Comparison of ENCODE assay signal across 27 mouse cellular contexts in genomic region chr15:101924635-101925034, GRCm38 (mm10). TPM values are rescaled to one million over a fixed set of nuclear protein-coding genes. Genes with fewer than 3 reads are reported as not detected.
DNase-seq lines count a peak whose midpoint lies in the region; ATAC-seq and TF ChIP-seq lines count a peak whose summit lies in the region.
"Had no signal": no experiment of that assay in that cellular context is flagged by ENCODE, and none has a peak within 500 bp of the region (broad histone marks: within the 10 kb centered on the region; RNA-seq: fewer than 3 reads in every experiment).

Gene Krt4 (minus strand): TSS chr15:101924735.

- no peaks in the 10 kb centered on the region for H3K9me3 ChIP-seq in lung, embryonic 15.5 days
- H3K9me3 ChIP-seq in embryonic facial prominence, embryonic 15.5 days (replicated peaks) = no peaks in the 10 kb centered on the region
- H3K9me3 ChIP-seq in stomach, postnatal 0 days (ENCODE audit: control insufficient read depth, low read length) = no peaks in the 10 kb centered on the region
- H3K9me3 ChIP-seq in forebrain, embryonic 14.5 days (replicated peaks; ENCODE audit: control insufficient read depth, low read length) = no peaks in the 10 kb centered on the region
- H3K9me3 ChIP-seq: forebrain, embryonic 15.5 days; hindbrain, embryonic 10.5 days; hindbrain, embryonic 15.5 days; midbrain, embryonic 15.5 days had no signal

- H3K27ac ChIP-seq in lung, embryonic 15.5 days = no peak within 1 kb of the TSS
- no peak within 1 kb of the TSS for H3K27ac ChIP-seq in embryonic facial prominence, embryonic 15.5 days (replicated peaks)
- no peak within 1 kb of the TSS; the same call in 1 of the 2 replicates for H3K27ac ChIP-seq in stomach, postnatal 0 days (replicated peaks)
- no peak within 1 kb of the TSS for H3K27ac ChIP-seq in forebrain, embryonic 14.5 days (ENCODE audit: low read depth, low read length)
- H3K27ac ChIP-seq: forebrain, embryonic 15.5 days; hindbrain, embryonic 10.5 days; hindbrain, embryonic 15.5 days; liver, embryonic 14.5 days; midbrain, embryonic 15.5 days had no signal

- H3K27me3 ChIP-seq in lung, embryonic 15.5 days = no peaks in the 10 kb centered on the region
- peaks cover 1% of the 10 kb centered on the region; the same call in 1 of the 2 replicates for H3K27me3 ChIP-seq in embryonic facial prominence, embryonic 15.5 days
- H3K27me3 ChIP-seq in stomach, postnatal 0 days (ENCODE audit: control insufficient read depth, insufficient read depth, low read length) = no peaks in the 10 kb centered on the region
- H3K27me3 ChIP-seq in forebrain, embryonic 14.5 days (replicated peaks; ENCODE audit: control insufficient read depth, insufficient read depth, low read length) = no peaks in the 10 kb centered on the region
- H3K27me3 ChIP-seq: forebrain, embryonic 15.5 days; hindbrain, embryonic 15.5 days; Patski had no signal

- ATAC-seq in lung, embryonic 15.5 days (ENCODE audit: borderline replicate concordance, extremely low read depth, low FRiP score, low TSS enrichment) = no peak
- no peak for ATAC-seq in embryonic facial prominence, embryonic 15.5 days (ENCODE audit: insufficient number of reproducible peaks, low FRiP score, low TSS enrichment, low read depth)
- no peak for ATAC-seq in stomach, postnatal 0 days (ENCODE audit: low FRiP score, low TSS enrichment)
- ATAC-seq in forebrain, embryonic 14.5 days = no peak
- ATAC-seq: forebrain, embryonic 15.5 days; midbrain, embryonic 15.5 days; Patski had no signal

- TF ChIP-seq CTCF in stomach, postnatal 0 days (IDR thresholded peaks at IDR 0.05; ENCODE audit: low read depth) = no peak

- H3K36me3 ChIP-seq in lung, embryonic 15.5 days = no peaks in the 10 kb centered on the region
- H3K36me3 ChIP-seq in embryonic facial prominence, embryonic 15.5 days = no peaks in the 10 kb centered on the region
- H3K36me3 ChIP-seq in stomach, postnatal 0 days (ENCODE audit: control insufficient read depth, insufficient read depth, low read length) = no peaks in the 10 kb centered on the region
- H3K36me3 ChIP-seq in forebrain, embryonic 14.5 days (ENCODE audit: control insufficient read depth, insufficient read depth, low read length) = no peaks in the 10 kb centered on the region
- H3K36me3 ChIP-seq: forebrain, embryonic 15.5 days; hindbrain, embryonic 10.5 days; hindbrain, embryonic 15.5 days; midbrain, embryonic 15.5 days had no signal

- H3K9ac ChIP-seq in lung, embryonic 15.5 days = no peak within 1 kb of the TSS
- no peak within 1 kb of the TSS for H3K9ac ChIP-seq in embryonic facial prominence, embryonic 15.5 days
- H3K9ac ChIP-seq in stomach, postnatal 0 days (ENCODE audit: low read length) = no peak within 1 kb of the TSS
- no peak within 1 kb of the TSS for H3K9ac ChIP-seq in forebrain, embryonic 14.5 days (ENCODE audit: low read length)
- H3K9ac ChIP-seq: forebrain, embryonic 15.5 days; hindbrain, embryonic 15.5 days; liver, embryonic 14.5 days; midbrain, embryonic 15.5 days had no signal

- no peak for DNase-seq in lung, postnatal 10 days
- peak; percentile 26 for DNase-seq in urinary bladder, postnatal 14 days (ENCODE audit: low spot score)
- no peak for DNase-seq in urinary bladder, postnatal 4 days (ENCODE audit: low spot score in 2 of 2)
- no peak for DNase-seq in stomach, postnatal 0 days (ENCODE audit: low spot score)
- DNase-seq in embryo, embryonic 10 days (ENCODE audit: low spot score) = no peak
- no peak for DNase-seq in forebrain, embryonic 14.5 days (ENCODE audit: low spot score)
- DNase-seq: adrenal gland, postnatal 25 days; B cell, adult 2 months; cerebellum, adult 11-12 months; cerebellum, postnatal 10 days; heart, postnatal 14 days; kidney, adult 18-20 months; kidney, postnatal 36 days; liver; lung, postnatal 14 days; right cerebral cortex, postnatal 25 days; spleen, adult 18-20 months; thymus, postnatal 14 days had no signal

- H3K4me1 ChIP-seq in lung, embryonic 15.5 days = peaks cover 7% of the 10 kb centered on the region; the same call in 1 of the 2 replicates
- peaks cover 7% of the 10 kb centered on the region for H3K4me1 ChIP-seq in embryonic facial prominence, embryonic 15.5 days
- no peaks in the 10 kb centered on the region; the same call in 1 of the 2 replicates for H3K4me1 ChIP-seq in stomach, postnatal 0 days (replicated peaks; ENCODE audit: control insufficient read depth, insufficient read depth)
- no peaks in the 10 kb centered on the region for H3K4me1 ChIP-seq in forebrain, embryonic 14.5 days (ENCODE audit: control insufficient read depth, insufficient read depth, low read length)

- TF ChIP-seq EP300 in stomach, postnatal 0 days (optimal IDR thresholded peaks at IDR 0.05) = no peak

- no peak within 1 kb of the TSS for H3K4me3 ChIP-seq in lung, embryonic 15.5 days
- no peak within 1 kb of the TSS for H3K4me3 ChIP-seq in embryonic facial prominence, embryonic 15.5 days (replicated peaks)
- H3K4me3 ChIP-seq in stomach, postnatal 0 days (ENCODE audit: low read depth, low read length) = no peak within 1 kb of the TSS
- H3K4me3 ChIP-seq in forebrain, embryonic 14.5 days (ENCODE audit: low read depth, low read length) = no peak within 1 kb of the TSS
- H3K4me3 ChIP-seq: forebrain, embryonic 15.5 days; hindbrain, embryonic 10.5 days; hindbrain, embryonic 15.5 days; midbrain, embryonic 15.5 days had no signal

- no peak within 1 kb of the TSS for H3K4me2 ChIP-seq in lung, embryonic 15.5 days
- H3K4me2 ChIP-seq in embryonic facial prominence, embryonic 15.5 days (replicated peaks) = no peak within 1 kb of the TSS
- H3K4me2 ChIP-seq in stomach, postnatal 0 days (replicated peaks; ENCODE audit: low read depth) = no peak within 1 kb of the TSS; the same call in 1 of the 2 replicates
- H3K4me2 ChIP-seq in forebrain, embryonic 14.5 days (ENCODE audit: low read length) = no peak within 1 kb of the TSS
- H3K4me2 ChIP-seq: forebrain, embryonic 15.5 days; hindbrain, embryonic 15.5 days; midbrain, embryonic 15.5 days had no signal

- 61% methylated on average over 11 of the region's 11 CpGs for WGBS in lung, embryonic 15.5 days
- 70% methylated on average over 11 of the region's 11 CpGs for WGBS in embryonic facial prominence, embryonic 15.5 days
- WGBS in stomach, postnatal 0 days = 56% methylated on average over 11 of the region's 11 CpGs
- 84% methylated on average over 11 of the region's 11 CpGs for WGBS in forebrain, embryonic 14.5 days

RNA-seq across cellular contexts. Expression of gene Krt4, which starts in this region (rescaled TPM):
- polyA plus RNA-seq in lung, embryonic 15.5 days (2015; fragmentation: Nextera tagmentation; extraction: Ambion mirVana) = 13.3 and 18.4 TPM in 2 replicates
- 212 and 217 TPM in 2 replicates for polyA plus RNA-seq in embryonic facial prominence, embryonic 15.5 days (2015; fragmentation: Nextera tagmentation; extraction: Ambion mirVana)
- 4,471 and 4,814 TPM in 2 replicates for polyA plus RNA-seq in stomach, postnatal 0 days (2015; fragmentation: Nextera tagmentation; extraction: Ambion mirVana)
- polyA plus RNA-seq in forebrain, embryonic 14.5 days (2014; fragmentation: Nextera tagmentation; extraction: Ambion mirVana) = not detected in 2 replicates
- polyA plus RNA-seq: hindbrain, embryonic 10.5 days; neural tube, embryonic 11.5 days had no signal

Comparison
In these comparisons a context has a peak if more than half of its experiments do, and no peak if none do; other contexts are left out.
1. RNA of gene Krt4 (polyA plus RNA-seq): 4,471 to 4,814 TPM in stomach, postnatal 0 days; 212 to 217 TPM in embryonic facial prominence, embryonic 15.5 days, 13.3 to 18.4 TPM in lung, embryonic 15.5 days and not detected in forebrain, embryonic 14.5 days; every median in the first group is over 10 times any median in the second.